Mouse (Mus musculus): ENCODE results near the gene Ccr6. TPM values are rescaled to one million over a fixed set of nuclear protein-coding genes. Genes with fewer than 3 reads are reported as not detected.

Ccr6 gene
- polyA plus RNA-seq (2012) = not detected in 2 replicates

GRCm38 (mm10) chr17:8235743-8236142 lies at the start of gene Ccr6:
Gene Ccr6, plus strand, starts transcription at chr17:8236043.

GRCm38 (mm10) chr17:8282821-8283525 lies 47.1 kb downstream of the Ccr6 start, which contains the start of gene Mpc1:
Gene Mpc1, plus strand, starts transcription at chr17:8282904.

Other genes with a start within 250 kb of the Ccr6 start
- not detected in 2 replicates for gene Gm49673, start 88.3 kb upstream of the Ccr6 start, polyA plus RNA-seq (2012)
- 80.2 and 107 TPM in 2 replicates for gene Rnaset2a, start 87.9 kb upstream of the Ccr6 start, polyA plus RNA-seq (2012)
- gene Fgfr1op, start 70.5 kb upstream of the Ccr6 start, polyA plus RNA-seq (2012) = 10.9 and 17.9 TPM in 2 replicates
- 36.6 and 39.4 TPM in 2 replicates for gene Mpc1, start 46.9 kb downstream of the Ccr6 start, polyA plus RNA-seq (2012)
- 79.9 and 89.3 TPM in 2 replicates for gene Sft2d1, start 75.1 kb downstream of the Ccr6 start, polyA plus RNA-seq (2012)
- gene Prr18, start 101.4 kb downstream of the Ccr6 start, polyA plus RNA-seq (2012) = 0.22 and 0.80 TPM in 2 replicates
- gene T2, start 119.9 kb downstream of the Ccr6 start, polyA plus RNA-seq (2012) = 0.11 TPM in 1 of 2 replicates, not detected in the other
- 0.15 TPM in 1 of 2 replicates, not detected in the other for gene T, start 198.4 kb downstream of the Ccr6 start, polyA plus RNA-seq (2012)